Mouse (Mus musculus) T-helper 1 cell (primary cell): ENCODE data around the gene Cdh23.

Experiments used
- in situ Hi-C: fragments of 300-600 bp; cut with MboI, MseI; formaldehyde crosslinking; loops from one replicate; pipeline ENCODE4 v1.15.1; 2025; ENCODE audit warnings: high pct_unique_total_duplicates

Cdh23 gene

DNA sequence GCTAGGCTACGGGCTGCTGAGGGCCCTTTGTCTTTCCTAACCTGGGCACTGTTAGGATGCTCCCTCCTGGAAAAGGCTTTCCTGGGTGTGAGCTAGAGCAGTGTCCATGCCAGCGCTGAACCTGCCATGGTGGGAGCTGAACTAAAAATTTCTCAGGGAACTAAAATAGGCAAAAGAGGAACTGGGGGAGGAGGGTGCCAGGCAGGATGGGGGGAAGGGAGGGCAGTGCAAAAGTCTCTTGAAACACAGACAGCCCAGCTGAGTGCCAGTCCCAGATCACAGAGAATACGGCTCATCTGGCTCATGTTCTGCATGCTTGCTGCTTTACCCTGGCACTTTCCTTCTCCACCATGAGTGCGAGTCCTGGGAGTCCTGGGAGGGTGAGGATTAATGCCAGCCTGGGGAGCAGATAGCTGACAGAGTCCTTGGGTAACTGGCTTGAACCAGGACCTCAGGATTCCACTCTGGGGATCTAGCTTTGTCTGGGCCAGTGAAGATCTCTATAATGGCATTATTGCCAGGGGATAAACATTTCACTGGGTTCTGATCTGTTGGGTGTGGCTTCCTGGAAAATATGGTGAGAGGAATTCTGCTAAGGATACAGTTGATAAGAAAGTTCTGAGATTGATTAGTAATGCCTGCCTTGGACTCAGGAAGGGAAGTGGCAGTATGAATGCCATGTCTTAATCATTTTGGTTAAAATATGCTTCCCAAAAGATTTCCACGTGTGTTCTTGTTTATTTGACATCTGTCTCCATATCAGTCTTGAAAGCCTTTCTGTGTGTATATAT is 324.5 kb downstream of the Cdh23 start:
- in situ Hi-C loops, result no loop called here

DNA sequence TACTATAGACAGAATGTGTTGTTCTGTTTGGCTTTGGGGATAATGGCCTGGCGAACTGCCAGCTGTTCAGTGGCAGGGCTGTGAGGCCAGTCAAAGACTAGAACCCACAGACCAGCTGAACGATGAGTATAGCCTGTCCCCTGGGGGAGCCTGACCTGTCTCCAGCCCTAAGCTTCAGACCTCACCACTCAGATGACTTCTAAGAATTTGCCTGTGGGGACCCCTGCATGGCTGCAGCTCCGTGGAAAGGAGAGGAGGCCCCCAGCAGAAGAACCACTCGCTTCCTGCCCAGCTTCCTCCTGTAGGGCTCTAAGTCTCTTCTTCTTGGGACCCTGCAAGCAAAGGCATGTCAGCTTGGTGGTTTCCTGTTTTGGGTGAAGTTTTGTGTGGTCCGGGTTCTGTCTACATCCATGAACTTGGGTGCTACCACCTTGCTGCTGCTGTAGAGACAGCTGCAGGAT is 325.7 kb downstream of the Cdh23 start:
- in situ Hi-C loops, result no loop called here

DNA sequence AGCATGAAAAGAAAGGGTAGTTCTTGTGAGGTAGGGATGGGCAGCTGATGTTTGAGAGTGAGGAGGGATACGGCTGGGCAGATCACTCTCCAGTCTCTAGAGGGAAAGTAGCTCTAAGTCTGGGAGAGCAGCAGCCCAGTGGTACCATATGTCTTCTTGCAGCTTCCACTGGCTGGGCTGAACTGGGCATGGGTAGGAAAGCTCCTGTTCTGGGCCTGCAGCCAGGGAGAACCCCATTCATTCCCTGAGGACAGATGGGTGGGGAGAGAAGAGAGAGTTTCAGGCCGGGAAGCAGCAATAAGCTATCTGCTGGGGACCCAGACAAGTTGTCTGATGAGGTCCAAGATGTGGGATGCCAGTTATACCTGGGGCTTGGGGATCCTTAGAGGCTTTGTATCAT is 326.2 kb downstream of the Cdh23 start:
- in situ Hi-C loops, result no loop called here

DNA sequence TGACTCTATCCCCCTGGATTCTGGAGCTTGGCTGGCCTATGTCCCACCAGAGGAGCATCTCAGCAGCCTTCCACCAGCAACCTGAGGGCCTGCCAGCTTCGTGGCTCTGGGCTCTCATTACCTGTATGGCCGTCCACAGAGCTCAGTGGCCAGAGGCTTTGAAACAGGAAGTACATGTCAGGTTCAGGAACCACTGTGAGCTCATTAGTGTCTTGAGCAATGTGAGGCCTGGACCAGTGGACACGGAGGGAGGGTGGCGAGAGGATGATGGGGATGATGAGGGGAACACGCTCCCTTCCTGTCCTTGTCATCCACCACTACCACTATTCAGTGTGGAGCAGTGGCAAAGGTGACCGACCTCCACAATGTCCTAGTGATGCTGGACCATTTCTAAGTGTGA is 326.9 kb downstream of the Cdh23 start:
- in situ Hi-C loops, result no loop called here

DNA sequence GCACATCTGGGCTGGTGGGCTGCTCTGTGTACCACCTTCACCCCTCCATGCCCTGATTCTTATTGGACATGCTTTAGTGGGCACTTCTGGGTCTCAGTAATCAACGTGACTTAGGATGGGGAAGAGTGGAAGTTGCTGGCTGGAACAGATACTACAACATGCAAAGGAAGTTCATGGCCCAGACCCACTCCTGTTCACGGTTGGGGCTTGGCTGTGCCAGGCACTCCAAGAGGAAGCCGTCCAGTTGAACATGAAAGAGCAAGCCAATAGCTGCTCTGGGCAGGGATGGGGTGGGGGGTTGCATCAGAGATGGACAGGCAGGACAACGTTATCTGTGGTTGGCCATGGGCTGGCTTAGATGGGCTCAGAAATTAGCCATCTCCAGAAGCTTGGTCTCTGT is 328.4 kb downstream of the Cdh23 start:
- in situ Hi-C loops, result no loop called here

DNA sequence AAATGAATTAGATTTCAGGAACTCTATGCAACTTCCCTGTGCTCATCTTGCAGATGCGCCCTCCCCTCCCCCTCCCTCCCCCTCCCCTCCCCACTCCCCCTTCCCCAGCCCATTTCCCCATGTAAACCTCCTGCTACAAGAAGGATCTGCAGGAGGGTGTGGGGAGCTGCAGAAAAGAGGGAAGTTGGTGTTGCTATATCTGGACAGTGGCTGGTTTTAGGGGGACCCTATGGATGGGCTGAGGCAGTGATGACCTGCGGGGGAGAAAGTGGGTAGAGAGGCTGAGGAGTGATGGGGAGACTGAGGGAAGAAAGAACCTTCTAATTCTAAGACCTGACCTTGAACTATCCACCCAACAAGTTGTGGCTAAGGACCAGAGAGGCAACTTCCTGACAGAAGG is 329.1 kb downstream of the Cdh23 start:
- in situ Hi-C loops, result no loop called here

DNA sequence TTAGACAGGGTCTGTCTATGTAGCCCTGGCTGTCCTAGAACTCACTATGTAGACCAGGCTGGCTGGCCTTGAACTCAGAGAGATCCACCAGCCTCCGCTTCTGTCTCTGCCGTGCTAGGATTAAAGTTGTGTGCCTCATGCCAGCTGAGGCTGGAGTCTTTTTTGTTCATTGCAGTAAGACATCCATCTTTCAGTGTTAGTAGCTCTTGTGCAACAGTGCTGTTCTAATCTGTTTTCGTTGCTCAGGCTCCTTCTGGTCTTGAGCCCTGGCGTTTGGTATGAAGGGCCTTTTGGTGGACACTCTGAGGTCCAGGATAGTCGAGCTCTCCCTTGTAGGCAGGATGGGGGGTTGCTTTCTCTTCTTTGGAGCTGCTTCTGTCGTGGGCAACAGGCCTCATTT is 332.9 kb downstream of the Cdh23 start:
- in situ Hi-C loops, result no loop called here

DNA sequence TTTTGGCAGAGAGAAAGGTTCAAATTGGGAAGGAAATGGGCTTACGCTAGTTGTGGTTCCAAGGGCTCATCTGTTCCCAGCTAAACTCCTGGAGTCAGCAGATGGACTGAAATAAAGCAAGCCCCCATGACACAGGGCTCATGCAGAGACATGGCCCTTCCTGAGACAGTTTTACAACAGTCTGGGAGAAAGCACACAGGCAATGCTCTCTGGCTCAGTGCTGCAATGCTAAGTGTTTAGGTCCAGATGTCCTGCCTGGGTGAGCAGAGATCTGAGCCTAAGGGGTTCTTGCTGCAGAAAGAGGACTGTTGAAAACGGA is 334.0 kb downstream of the Cdh23 start:
- in situ Hi-C loops, result no loop called here

DNA sequence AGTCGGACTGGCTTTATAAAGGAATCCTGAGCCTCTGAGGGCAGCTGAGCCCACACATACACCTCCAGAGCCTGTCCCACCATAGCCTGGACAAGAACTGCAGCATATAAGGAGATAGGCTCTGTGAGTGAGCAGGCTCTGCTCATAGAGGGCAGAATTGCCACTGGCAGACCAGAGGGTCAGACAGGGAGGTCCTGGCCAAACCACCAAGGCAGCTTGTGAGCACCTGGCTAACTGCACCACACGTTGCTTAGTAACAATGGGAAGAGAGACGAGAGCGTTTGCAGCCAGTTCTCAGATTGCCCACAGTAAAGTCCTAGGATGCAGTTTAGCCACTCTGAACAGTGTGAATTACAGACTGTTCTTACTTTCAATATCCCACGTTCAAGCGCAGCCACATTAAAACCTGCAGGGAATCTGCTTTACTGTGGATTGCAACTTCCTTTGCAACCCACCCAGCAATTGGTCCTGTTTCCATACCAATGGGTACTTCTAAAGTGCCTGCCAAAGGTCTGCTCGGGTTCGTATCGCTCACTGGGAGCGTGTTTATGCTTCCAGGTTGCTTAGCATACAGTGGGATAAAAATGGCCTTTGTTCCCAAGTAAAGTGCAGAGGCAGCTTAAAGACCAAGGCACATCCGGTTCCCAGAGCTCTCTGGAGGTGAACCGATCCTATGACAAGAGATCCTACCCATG is 334.5 kb downstream of the Cdh23 start:
- in situ Hi-C loops, result no loop called here

DNA sequence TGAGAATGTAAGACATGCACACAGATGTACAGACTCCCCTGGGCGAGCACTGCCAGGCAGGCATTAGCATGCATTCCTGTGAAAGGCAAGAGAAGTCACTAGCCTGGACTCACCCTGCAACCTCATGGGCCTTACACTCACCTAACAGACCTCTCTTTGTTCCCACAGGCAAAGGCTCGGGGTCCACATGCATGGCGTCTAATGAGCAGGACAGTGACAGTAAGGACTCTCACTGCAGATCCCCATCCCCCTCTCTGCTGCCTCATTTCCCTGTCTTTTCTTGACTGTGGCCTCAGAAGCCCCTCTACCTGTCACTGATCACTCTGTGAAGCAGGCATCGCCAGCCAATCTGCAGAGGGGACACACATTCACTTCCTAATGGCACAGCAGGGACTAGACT is 337.5 kb downstream of the Cdh23 start:
- in situ Hi-C loops, result no loop called here

DNA sequence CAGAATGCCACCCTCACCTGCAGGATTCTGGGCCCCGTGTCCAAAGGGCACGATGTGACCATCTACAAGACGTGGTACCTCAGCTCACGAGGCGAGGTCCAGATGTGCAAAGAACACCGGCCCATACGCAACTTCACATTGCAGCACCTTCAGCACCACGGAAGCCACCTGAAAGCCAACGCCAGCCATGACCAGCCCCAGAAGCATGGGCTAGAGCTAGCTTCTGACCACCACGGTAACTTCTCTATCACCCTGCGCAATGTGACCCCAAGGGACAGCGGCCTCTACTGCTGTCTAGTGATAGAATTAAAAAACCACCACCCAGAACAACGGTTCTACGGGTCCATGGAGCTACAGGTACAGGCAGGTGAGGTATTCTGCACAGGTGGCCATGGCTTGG is 338.4 kb downstream of the Cdh23 start:
- in situ Hi-C loops, result no loop called here

DNA sequence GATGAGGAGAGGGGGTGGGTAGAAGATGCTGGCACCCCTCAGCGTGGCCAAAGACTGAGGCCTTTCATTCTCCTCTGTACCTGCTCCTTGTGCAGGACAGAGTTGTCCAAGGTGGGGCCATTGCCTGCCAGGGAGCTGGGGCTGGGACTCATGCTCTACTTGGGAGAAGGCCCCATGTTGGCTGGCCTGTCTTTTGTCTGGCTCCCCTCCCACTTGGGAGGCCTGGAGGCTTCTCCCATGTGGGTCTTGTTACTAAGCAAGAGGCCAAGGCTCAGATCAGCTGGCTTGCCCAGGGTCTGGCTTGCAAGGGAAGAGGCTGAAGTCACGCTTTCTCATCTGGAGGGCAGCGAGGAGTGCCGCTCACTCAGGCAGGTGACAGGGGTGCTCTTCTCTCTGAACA is 338.8 kb downstream of the Cdh23 start:
- in situ Hi-C loops, result no loop called here

DNA sequence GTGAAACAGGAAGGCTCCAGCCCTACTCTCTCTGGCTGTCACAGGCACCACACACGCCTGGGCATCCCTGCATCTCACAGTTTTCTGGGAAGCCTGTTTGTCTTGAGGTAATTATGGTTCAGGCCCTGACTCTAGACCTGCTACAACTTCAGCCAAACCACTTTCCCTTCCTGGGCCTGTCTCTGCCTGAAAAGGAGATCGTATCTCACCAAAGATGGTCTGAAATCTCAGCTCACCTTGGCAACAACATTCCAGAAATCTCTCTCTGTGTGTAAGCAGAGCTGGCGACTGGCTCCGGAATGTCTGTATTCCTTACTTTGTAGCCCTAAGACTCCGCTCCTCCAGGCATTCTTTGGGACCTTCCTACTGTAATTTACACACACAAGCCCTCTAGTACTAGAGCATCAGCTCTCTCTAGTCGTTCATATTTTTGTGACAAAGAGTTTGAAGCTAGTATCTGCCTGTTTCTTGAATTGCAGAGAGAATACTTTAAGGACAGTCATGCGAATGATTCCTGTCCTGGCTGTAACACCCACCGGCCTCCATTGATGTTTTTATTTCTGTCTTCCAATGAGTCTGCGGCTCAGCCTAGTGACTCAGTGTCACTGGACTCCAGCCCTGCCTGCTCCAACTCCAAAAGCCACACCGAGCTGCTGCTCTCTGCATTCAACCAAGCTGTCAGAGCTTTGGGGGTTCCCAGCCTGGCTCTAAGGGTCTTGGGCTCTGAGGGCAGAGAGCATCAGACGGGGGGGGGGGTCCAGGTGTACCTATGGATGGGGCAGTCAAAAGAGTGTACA is 341.2 kb downstream of the Cdh23 start:
- in situ Hi-C loops, result no loop called here

DNA sequence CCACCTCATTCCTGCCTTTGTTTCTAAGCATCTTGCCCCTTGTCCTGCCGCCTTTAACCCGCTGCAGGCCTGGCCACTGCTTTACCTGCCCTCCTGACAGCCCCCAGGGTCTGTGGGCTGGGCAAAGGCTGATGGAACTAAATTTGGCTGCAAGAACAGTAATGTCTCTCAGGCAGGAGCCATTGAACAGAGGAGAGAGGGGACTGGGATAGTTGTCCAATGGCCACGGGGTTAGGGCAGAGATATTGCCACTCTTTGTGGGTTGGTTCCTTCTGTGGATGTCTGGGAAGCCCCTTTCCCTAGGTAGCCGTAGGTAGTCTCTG is 342.3 kb downstream of the Cdh23 start:
- in situ Hi-C loops, result no loop called here

DNA sequence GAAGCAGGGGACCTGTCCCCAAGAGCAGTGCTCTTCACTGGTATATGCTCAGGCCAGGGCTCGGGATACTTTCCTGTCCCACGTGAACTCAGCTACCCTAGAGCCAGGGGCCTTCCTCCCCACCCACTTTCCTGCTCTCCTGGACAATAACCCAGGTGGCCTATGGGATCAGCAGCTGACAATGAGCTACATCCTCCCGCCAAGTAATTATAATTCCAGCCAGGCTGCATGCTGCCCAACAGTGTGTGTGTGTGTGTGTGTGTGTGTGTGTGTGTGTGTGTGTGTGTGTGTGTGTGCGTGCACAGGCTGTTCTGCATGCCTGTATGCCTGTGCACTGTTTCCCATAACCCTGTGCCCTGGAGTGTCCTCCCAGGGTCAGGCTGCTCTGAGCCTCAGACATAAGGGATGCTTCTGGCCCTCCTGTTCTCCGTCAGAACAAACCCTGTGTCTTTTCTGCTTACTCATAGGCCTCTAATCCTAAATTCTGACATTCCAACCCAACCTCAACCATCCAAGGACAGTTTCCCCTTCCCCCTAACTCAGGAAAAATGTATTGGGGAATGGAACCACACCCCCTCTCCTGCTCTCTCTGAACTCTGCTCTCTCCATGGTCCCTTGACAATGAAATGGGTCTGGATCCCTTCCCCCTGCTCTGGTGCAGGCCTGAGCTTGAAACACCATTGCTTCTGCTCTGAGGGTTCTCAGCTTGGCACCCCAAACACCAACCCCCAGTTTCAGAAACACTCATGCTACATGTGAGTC is 342.9 kb downstream of the Cdh23 start:
- in situ Hi-C loops, result no loop called here

DNA sequence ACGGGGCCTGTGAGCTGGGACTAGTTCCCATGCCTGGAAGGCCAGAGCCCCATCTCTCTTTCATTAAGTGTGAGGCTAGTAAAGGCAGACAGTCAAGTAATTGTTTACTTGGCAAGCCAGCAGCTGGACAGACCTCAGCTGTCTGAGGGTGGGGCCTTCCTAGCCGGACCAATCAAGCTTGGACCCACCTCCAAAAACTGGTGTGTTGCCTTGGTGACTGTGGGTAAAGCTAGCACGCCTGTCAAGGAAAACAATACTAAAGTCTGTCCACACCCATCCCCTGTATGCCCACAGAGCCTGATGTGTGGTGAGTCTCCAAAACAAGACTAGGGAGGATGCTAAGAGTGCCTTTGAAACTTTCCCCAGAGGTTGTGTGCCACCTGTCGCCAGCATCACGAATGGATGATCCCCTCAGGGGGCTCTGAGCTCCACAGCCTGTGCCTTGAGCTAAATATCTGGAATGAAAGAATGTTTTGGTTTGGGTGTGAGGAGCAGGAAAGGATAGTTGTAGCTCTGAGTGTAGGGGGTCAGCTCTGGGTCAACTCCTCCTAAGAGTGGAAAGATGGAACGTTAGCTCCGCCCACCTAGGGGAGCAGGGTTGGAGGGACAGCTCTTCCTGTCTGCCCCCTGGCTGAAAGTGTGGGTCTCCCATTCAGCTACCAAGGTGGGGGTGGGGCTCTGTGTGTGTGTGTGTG is 344.4 kb downstream of the Cdh23 start:
- in situ Hi-C loops, result no loop called here

DNA sequence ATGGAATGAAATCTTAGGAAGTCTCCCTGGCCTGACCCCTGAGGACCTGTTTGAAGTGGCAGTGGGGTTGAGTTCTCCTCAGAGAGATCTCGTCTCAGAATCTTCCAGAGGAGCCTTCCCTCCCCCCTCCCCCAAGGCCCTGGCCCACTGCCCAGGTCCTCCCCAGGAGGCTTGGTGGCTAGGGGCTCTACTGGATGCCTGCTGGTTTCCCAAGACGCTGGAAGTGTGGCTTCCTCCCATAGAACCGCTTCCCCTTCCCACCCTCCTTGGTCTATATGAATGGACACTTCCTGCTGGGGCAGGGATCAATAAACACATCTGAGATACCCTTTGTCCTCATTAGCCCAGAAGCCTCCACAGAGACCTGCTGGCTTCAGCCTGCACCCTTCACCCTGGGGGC is 345.0 kb downstream of the Cdh23 start:
- in situ Hi-C loops, result no loop called here

DNA sequence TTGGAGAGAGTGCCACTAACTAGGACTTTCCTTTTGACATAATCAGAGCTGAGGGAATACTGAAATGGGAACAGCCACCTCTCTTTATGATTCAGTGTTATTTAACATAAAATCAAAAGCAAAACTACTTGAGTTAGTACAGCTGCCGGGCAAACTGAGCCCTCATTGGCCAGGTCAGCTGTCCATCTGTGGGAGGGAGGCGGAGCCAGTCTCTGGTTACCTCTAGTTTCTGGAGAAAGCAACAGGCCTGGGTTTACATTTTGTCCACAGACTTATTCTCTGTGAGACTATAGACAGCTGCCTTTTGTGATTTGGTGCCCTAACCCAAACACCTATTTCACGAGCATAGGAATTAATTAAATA is 345.5 kb downstream of the Cdh23 start:
- in situ Hi-C loops, result no loop called here

DNA sequence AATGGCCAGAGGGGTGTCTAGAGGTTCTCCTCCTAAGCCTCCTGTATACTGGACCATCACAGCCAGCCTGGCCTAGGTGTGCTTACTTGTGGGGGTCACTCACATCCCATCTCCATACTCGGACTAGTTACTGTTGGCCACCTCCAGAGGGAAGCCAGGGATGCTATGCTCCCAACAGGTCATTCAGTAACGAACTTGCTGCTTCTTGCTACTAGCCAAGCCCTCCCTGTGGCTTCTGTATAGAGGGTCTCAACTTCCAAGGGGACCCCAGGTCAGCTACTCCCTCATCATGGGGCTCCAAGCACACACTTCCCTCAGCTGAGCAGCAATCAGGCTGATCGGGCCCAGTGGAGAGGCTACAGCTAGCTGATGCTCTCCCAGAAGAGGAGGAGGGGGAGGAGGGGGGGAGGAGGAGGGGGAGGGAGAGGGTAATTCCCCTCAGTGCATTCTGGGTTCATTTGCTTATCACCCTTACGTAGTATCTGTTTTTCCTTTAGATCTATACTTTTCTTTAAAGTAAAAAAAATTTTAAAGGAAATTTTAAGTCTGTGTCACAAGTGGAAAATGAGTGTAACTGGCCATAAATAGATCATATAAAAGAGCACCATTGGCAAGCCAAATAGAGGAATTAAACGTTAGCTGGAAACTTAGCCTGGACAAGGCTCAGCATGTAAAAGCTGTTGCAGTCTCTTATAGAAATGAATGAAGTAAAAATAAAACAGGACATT is 346.0 kb downstream of the Cdh23 start:
- in situ Hi-C loops, result no loop called here

DNA sequence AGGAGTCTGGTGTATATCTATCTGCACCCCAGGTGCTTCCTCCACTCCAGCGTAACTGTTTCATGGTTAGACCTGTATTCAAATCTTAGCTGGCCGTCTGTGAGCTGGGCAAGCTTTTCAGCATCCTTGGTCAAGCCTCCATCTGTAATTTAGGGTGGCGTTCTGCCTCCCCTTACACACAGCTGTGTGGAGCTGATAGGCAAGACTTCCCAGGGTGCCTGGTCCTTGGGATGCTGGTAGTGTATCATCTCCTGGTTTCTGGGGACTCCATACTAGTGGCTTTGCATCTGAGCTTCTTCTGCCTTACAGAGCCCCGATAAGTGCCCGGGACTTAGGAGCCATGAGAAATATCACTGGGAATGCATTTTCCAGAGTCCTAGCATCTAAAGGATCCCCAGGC is 346.6 kb downstream of the Cdh23 start:
- in situ Hi-C loops, result loop anchor here (5.0 kb wide), 1 partner anchor 33 kb away; no protein-coding TSS in a partner anchor

DNA sequence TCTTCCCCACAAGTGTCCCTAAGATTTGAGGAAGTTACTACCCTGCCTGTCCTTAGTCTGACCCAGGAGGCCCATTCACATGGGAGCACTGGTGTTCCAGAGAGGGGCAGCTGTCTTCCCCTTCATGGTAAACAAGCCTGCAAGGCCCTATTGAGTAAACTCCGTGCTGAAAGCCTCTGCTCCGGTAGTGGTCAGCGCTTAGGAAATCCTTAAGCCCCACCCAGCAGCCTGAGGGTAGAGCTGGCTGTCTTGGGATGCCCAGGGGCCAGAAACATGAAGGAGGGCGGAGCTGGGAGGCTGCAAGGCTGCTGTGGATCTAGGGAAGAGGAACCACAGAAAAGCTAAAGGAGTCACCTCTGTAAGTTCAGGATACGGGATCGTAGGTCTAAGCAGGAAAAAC is 347.2 kb downstream of the Cdh23 start:
- in situ Hi-C loops, result loop anchor here (5.0 kb wide), 1 partner anchor 33 kb away; no protein-coding TSS in a partner anchor
